Mouse (Mus musculus): Measurements from ENCODE around the gene Kcna7.
A peak's percentile ranks its signal among the peaks of the same experiment; 100 is the strongest.
"Not testable (repeated sequence)": the region's sequence is repeated elsewhere in the genome, so short reads cannot be mapped to it uniquely, and the experiment has no call there.

Kcna7 gene

GRCm38 (mm10) chr7:45395578-45396336, 9.7 kb upstream of the Kcna7 start, which contains the start of gene Snrnp70:
Gene Snrnp70 (minus strand): TSS chr7:45395742.
- peak; percentile 100 for DNase-seq

GRCm38 (mm10) chr7:45396337-45396775, 9.1 kb upstream of the Kcna7 start:
- not testable (repeated sequence) for DNase-seq

- no peak for DNase-seq
Observed at GRCm38 (mm10) chr7:45396787-45397186, 8.7 kb upstream of the Kcna7 start.

GRCm38 (mm10) chr7:45401521-45402085, 3.9 kb upstream of the Kcna7 start:
- DNase-seq = no peak

- peak; percentile 65 for DNase-seq
Observed at GRCm38 (mm10) chr7:45403532-45404261, 1.8 kb upstream of the Kcna7 start.

GRCm38 (mm10) chr7:45406157-45407156, 1.0 kb downstream of the Kcna7 start:
- DNase-seq = peak; percentile 23

- DNase-seq = no peak
Observed at GRCm38 (mm10) chr7:45407836-45408235, 2.4 kb downstream of the Kcna7 start.

- no peak for DNase-seq
Observed at GRCm38 (mm10) chr7:45408351-45408750, 2.9 kb downstream of the Kcna7 start.

GRCm38 (mm10) chr7:45408949-45409348, 3.5 kb downstream of the Kcna7 start:
- no peak for DNase-seq

GRCm38 (mm10) chr7:45409497-45410163, 4.2 kb downstream of the Kcna7 start:
- DNase-seq = no peak

GRCm38 (mm10) chr7:45412421-45412820, 7.0 kb downstream of the Kcna7 start:
- DNase-seq = no peak

GRCm38 (mm10) chr7:45413113-45413863, 7.8 kb downstream of the Kcna7 start, which contains the start of gene Ntf5:
Gene Ntf5 (plus strand): TSS chr7:45413695.
- no peak for DNase-seq

- peak; percentile 36 for DNase-seq
Observed at GRCm38 (mm10) chr7:45413864-45414739, 8.6 kb downstream of the Kcna7 start.

- DNase-seq = no peak
Observed at GRCm38 (mm10) chr7:45414740-45415224, 9.3 kb downstream of the Kcna7 start.

GRCm38 (mm10) chr7:45415636-45416035, 10.2 kb downstream of the Kcna7 start:
- DNase-seq = no peak

GRCm38 (mm10) chr7:45417962-45418492, 12.6 kb downstream of the Kcna7 start:
- no peak for DNase-seq

- DNase-seq = no peak
Observed at GRCm38 (mm10) chr7:45419859-45420614, 14.6 kb downstream of the Kcna7 start.

GRCm38 (mm10) chr7:45420615-45420919, 15.1 kb downstream of the Kcna7 start, which contains the start of gene Lhb:
Gene Lhb (plus strand): TSS chr7:45420820.
- DNase-seq = no peak

- DNase-seq = no peak
Observed at GRCm38 (mm10) chr7:45421194-45421593, 15.7 kb downstream of the Kcna7 start.
